Mouse (Mus musculus): ENCODE data around the gene Traf3.

The Traf3 gene

GRCm38 (mm10) chr12:111152981-111153710 lies 13.0 kb upstream of the Traf3 start:
- CTCF ChIA-PET: no interaction called here

DNA sequence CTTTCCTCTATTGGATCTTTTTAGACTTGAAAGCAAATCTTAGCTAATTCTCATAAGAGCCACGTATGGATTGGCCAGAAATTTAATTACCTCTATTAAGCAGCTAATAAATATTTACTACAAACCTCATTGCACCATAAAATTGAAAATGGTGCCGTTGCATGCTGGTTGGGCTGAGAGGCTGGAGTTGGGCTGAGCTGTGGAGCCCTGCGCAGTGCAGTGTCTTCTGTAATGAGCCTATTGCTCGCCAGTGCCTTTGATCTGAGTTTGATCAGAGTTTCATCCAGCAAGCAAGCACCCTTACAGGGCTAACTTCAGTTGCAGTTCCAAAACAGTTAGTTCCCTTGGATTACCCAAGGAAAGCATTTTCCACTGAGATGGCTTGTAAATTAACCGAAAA lies 12.2 kb upstream of the Traf3 start:
- CTCF ChIA-PET: no interaction called here

- CTCF ChIA-PET: no interaction called here
Measured at GRCm38 (mm10) chr12:111154641-111155040, 11.5 kb upstream of the Traf3 start.

DNA sequence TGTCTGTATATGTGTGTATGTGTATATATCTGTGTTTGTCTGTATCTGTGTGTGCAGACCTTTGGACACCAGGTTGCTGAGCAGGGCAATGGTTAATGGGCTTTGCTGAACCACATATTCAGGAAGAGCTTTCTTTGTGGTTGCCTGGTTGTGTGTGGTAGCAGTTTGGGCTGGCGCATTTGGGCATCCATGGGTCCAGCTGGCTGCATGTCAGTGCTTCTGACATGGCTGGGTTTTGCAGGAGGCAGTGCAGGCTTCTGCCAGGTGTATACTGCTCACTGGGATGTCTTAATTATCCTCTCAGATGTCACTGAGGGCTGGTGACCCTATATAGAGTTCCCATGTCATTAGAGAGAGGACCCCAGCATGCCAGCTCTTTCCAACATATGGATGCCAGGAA lies 10.4 kb upstream of the Traf3 start:
- CTCF ChIA-PET: no interaction called here

DNA sequence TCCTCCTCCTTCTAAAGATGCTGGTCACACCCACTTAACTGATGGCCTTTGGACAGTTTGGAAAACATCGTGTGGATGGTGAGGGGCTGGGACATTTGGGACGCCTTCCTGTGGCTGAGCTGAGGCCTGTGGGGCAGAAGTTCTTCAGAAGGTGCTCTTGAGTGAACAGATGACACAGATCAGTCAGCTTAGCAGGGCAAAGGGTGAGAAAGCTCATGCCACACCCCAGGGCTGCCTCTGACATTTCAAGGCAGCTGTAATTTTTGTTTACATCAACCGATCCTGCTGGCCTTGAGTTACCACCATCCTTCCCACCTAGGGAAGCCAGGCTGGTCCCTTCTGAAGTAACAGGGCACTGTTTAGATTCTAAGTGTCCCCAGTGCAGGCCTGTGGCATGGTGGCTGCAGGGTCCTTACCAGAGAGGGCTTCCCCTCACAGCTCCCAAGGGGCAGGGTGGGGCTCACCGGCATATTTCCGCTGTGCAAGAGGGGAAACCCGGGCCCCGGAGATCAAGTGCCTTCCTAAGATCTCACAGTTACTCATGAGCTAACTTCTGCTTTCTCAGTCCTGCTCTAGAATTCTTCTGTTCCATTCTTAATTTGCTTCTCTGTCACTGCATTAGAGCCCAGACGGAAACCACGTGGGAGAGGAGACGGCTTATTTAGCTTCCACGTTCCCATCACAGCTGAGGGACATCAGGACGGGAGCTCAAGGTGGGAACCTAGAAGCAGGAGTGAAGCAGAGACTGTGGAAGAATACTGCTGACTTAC lies 6.3 kb upstream of the Traf3 start:
- CTCF ChIA-PET: interaction anchor here (0.5 to 0.6 kb wide), 3 partner anchors 18 to 272 kb away, joined by 3 to 6 read pairs (median 3); no protein-coding TSS in a partner anchor

DNA sequence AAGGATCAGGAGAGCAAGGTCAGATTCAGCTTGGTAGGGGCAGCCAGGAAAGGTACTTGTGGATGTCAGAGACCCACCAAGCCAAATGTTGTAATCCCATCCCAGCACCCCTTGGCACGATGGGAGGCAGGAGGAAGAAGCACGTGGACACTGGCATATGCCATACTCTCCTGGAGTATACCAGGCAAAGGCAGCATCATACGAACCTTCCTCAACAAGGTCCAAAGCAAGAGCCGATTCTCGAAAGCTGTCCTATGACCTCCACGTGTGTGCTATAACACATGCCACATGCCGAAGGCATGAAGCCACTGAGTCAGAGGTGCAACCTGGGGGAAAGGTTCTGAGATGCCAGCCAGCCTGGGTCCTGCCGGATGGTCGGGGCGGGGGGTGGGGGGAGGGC lies 5.3 kb upstream of the Traf3 start:
- CTCF ChIA-PET: interaction anchor here (0.6 to 0.7 kb wide), 2 partner anchors 20 to 113 kb away, joined by 3 to 4 read pairs; no protein-coding TSS in a partner anchor

DNA sequence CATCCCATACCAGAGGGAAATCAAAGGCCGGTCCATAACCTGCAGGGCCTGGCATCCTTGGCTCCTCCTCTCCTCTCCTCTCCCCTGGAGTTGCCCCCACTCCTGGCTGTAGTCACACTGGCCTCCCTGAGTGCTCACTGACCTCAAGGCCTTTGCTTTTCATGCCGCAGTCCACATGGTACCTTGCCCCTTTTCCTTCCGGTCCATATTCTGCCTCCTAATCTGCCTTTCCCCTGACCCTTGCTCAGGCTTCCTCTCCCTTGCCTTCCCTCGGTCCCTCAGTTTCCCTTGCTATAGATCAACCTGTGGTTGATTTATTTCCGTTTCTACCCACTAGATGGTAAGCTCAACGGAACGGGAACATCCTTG lies 4.2 kb upstream of the Traf3 start:
- CTCF ChIA-PET: no interaction called here

- CTCF ChIA-PET: no interaction called here
Measured at GRCm38 (mm10) chr12:111162312-111163061, 3.7 kb upstream of the Traf3 start.

- CTCF ChIA-PET: interaction anchor here (0.5 to 1.2 kb wide), 3 partner anchors 47 to 269 kb away, joined by 3 to 4 read pairs (median 4); no protein-coding TSS in a partner anchor
Measured at GRCm38 (mm10) chr12:111164310-111164751, 1.8 kb upstream of the Traf3 start.

DNA sequence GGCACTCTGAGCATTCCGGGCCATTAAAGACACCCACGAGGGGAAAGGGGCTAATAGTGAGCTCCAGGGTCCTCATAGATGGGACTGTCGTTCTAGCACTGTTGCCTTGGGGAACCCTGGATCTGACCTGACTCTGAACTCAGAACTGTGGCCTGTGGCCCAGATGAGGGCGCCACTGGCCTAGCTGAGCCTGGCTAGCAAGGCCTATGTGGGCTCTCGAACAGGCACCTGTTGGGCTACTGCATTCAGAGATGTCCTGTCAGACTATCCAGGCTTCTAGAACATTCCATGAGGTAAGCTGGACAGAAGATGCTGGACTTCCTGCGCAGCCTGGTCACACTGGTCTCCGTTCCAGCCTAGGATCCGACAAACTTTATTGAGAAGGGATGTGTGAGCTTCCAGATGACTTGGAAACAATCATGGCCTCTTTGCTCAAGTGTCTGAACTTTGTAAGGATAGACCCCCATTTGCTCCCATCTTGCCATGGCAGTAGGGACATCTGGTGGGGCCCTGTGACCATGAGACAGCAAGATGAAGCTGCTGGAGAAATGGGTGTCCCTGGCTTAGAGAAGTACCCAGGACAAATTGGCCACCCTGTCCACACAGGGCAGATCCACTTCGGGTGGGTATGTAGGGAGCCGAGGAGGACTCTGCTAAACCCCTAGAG lies 891 bp upstream of the Traf3 start:
- CTCF ChIA-PET: interaction anchor here (0.7 to 1.2 kb wide), 2 partner anchors 69 to 87 kb away, joined by 3 to 4 read pairs; no protein-coding TSS in a partner anchor

DNA sequence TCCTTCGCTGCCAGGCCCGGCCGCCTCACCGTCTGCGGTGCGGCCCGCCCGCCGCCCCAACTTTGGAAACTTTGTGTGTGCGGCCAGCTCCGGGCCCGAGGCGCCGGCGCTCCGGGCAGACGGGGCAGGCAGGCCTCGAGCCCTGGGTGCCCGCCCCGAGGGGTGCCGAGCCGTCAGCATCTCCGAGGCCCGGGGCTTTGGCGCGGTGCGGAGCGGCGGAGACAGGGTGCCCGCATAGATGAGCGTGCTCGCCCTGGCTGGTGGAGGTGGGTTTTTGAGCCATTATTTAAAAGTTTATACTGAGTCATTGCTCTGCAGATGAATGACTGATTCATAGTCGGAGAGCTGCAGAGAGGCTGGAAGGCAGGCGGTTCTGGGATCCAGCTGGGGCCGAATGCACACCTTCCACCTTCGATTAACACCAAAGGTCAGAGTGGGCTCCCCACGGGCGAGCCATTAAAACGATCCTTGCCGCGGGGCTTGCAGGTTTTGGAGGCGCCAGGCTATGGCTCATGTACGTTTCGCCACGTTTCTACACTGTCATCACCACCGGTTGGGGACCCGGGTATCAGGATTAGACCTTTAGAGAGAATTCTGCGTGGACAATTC lies 615 bp downstream of the Traf3 start:
- CTCF ChIA-PET: interaction anchor here (0.6 kb wide), 1 partner anchor 118 kb away, joined by 3 read pairs; no protein-coding TSS in a partner anchor

DNA sequence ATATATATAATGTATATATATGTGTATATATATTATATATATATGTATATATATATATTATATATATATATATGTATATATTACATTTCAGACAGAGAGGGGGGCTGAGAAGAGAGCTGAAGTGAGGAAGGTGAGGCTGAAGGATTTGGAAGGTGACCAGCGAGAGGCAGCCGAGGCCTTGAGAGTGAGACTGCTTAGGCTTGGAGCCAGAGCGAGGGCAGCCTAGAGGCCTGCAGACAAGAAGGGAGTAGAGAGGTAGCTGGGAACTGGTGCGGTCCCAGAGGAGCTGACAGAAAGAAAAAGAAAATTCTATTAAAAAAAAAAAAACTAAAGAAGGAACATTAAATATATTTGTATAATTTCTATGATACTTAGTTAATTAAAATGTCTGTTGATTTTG lies 2.7 kb downstream of the Traf3 start:
- CTCF ChIA-PET: no interaction called here

DNA sequence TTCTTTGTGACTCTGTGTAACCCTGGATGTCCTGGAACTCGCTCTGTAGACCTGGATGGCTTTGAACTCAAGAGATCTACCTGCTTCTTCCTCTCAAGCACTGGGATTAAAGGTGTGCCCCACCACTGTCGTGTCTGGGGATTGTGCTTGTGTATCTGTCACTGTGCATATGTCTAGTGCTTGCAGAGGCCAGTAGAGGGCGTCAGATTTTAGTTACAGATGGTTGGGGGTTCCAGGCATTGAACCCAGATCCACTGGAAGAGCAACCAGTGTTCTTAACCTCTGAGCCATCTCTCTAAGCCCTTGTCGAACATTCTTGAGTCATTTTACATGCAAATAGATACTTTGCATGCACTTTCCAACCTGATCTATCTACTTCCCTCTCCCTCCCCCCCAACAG lies 12.6 kb downstream of the Traf3 start:
- CTCF ChIA-PET: no interaction called here

- CTCF ChIA-PET: interaction anchor here (0.8 kb wide), 1 partner anchor 21 kb away, joined by 4 read pairs; no protein-coding TSS in a partner anchor
Measured at GRCm38 (mm10) chr12:111181848-111182247, 15.7 kb downstream of the Traf3 start.

GRCm38 (mm10) chr12:111182378-111182777 lies 16.2 kb downstream of the Traf3 start:
- CTCF ChIA-PET: interaction anchor here (0.8 kb wide), 1 partner anchor 35 kb away, joined by 3 read pairs; no protein-coding TSS in a partner anchor

GRCm38 (mm10) chr12:111184476-111184875 lies 18.3 kb downstream of the Traf3 start, which contains the start of gene 4930595D18Rik:
Gene 4930595D18Rik (minus strand): TSS chr12:111184491.
- CTCF ChIA-PET: no interaction called here

DNA sequence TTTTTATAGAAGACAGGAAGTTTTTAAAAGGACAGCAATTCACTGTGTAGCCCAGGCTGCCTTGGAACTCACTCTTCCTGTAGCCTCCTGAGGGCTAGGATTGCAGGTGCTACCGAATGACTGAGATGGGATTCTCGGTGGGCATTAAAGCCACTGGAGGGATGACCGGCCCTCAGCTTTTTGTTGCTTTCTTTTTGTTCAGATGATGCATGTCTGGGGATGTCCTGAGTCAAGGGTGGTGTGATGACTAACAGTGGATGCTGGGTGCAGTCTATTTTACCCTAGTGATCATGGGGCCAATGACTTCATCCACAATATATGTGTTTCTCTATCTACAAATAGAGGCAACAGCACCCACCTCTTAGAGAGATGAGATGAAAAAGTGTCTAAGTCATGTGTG lies 20.8 kb downstream of the Traf3 start:
- CTCF ChIA-PET: no interaction called here

- CTCF ChIA-PET: no interaction called here
Measured at GRCm38 (mm10) chr12:111188295-111188694, 22.1 kb downstream of the Traf3 start.

GRCm38 (mm10) chr12:111190355-111190754 lies 24.2 kb downstream of the Traf3 start:
- CTCF ChIA-PET: no interaction called here

DNA sequence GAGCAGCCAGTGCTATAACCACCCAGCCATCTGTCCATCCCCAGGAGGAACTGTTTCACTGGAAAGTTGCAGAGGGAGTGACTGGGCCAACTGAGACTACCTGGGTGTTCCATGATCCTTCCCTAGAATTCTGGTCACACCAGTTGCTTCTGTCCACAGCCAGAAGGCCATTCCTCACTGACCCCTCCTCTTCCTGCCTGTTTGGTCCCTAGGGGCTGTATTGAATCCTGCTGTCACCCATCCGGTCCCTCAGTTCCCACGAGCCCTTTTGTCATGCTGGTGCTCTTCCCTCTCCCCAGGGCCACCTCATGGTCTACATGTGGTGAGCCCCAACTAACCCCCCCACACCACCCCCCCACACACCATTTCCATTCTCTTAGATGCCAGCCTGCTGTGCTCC lies 24.7 kb downstream of the Traf3 start:
- CTCF ChIA-PET: no interaction called here

DNA sequence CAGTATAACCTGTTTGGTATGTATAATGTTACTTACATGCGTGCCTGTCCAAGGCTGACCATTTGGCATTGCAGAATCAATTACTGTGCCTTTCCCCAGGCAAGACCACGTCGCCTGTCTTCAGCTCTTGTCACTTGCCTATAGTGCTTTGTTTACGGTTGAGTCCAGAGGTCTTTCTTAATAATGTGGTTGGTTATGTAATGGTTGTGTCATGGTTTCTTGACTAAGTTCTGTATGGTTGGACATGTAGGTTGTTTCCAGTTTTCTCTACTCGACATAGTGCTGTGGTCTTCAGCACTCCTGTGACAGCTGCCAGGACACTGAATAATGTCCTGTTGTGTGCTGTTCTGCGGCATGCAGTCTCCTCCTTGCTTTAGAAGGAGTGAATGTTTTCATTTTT lies 26.6 kb downstream of the Traf3 start:
- CTCF ChIA-PET: no interaction called here

Data from spleen, embryonic (tissue).